Mouse (Mus musculus) forebrain, embryonic 16.5 days (tissue): Measurements from ENCODE around the gene Nagk. TPM values are rescaled to one million over a fixed set of nuclear protein-coding genes. Genes with fewer than 3 reads are reported as not detected.
"Not testable (repeated sequence)": the region's sequence is repeated elsewhere in the genome, so short reads cannot be mapped to it uniquely, and the experiment has no call there.

Source experiments
- ATAC-seq: fragments of 200-750 bp; cut with Nextera tagmentation; 2 replicates; pipeline ENCODE4 v1.8.0; 2017; ENCODE audit warnings: mild to moderate bottlenecking, moderate library complexity
- H3K27ac ChIP-seq: fragments of 300-500 bp; sonication (generic); 2 replicates; pipeline ENCODE4 v1.5.1; 2014; ENCODE audit warnings: low read length, control low read depth
- H3K27me3 ChIP-seq: fragments of 300-500 bp; sonication (generic); replicated peaks from 2 replicates; pipeline ENCODE4 v1.6.1; 2014; ENCODE audit warnings: low read length; ENCODE audit not compliant: control insufficient read depth, insufficient read depth
- H3K36me3 ChIP-seq: fragments of 300-500 bp; sonication (generic); 2 replicates; pipeline ENCODE4 v1.6.1; 2014; ENCODE audit not compliant: control insufficient read depth, insufficient read depth
- H3K4me1 ChIP-seq: fragments of 300-500 bp; sonication (generic); replicated peaks from 2 replicates; pipeline ENCODE4 v1.6.1; 2014; ENCODE audit warnings: low read length; ENCODE audit not compliant: control insufficient read depth, insufficient read depth
- H3K4me2 ChIP-seq: fragments of 300-500 bp; sonication (generic); 2 replicates; pipeline ENCODE4 v1.6.1; 2014; ENCODE audit warnings: mild to moderate bottlenecking, low read length, control low read depth
- H3K4me3 ChIP-seq: fragments of 300-500 bp; sonication (generic); replicated peaks from 2 replicates; pipeline ENCODE4 v1.5.1; 2014; ENCODE audit warnings: mild to moderate bottlenecking, low read length, control low read depth
- H3K9ac ChIP-seq: fragments of 300-500 bp; sonication (generic); replicated peaks from 2 replicates; pipeline ENCODE4 v1.6.1; 2014; ENCODE audit warnings: low read depth, low read length, control low read depth
- H3K9me3 ChIP-seq: fragments of 300-500 bp; sonication (generic); 2 replicates; pipeline ENCODE4 v1.6.1; 2016; ENCODE audit warnings: low read length; ENCODE audit not compliant: control insufficient read depth
- WGBS: fragments of 180-500 bp; shearing (Covaris S2); extraction: QIAGEN DNeasy Blood & Tissue Kit; methylation state at CpG from one replicate; pipeline ENCODE4 v1.1.7; 2014; 5-methylcytosine and 5-hydroxymethylcytosine counted together
- polyA plus RNA-seq: library from polyadenylated mRNA; unstranded; fragments of >200 nt; fragmentation: Nextera tagmentation; extraction: Ambion mirVana; gene quantifications from 2 replicates; pipeline ENCODE4 v1.2.1, GENCODE M21; 2015

The Nagk gene
- polyA plus RNA-seq, 1 experiment from 2014 or later: 123 TPM

DNA sequence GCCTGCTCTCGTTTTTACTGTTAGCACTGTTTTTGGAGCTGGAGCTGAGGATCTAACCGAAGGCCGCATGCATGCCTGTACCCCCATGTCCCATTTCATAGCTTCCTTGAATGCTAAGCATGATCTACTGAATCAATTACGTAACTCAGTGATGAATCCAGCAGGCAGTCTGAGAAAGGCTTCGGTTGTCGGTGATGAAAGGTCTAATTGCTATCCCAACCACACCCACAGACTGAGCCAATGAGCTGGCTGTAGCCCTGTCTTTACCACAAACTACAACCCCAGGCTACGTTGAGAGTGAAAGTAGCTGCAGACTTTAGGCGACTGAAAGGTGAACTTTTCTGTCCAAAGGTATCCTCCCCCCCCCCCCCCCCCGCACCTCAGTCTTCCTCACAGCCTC is 20.7 kb upstream of the Nagk start:
- H3K4me1 ChIP-seq: peaks cover 21% of the 10 kb centered on the region
- no peaks in the 10 kb centered on the region for H3K9me3 ChIP-seq
- H3K4me2 ChIP-seq: peak overlapping the region; percentile 62
- H3K9ac ChIP-seq: no peak overlapping the region
- no peaks in the 10 kb centered on the region; the same call in 1 of the 2 replicates for H3K36me3 ChIP-seq
- H3K27me3 ChIP-seq: no peaks in the 10 kb centered on the region
- no peak overlapping the region for H3K27ac ChIP-seq
- WGBS: 62% methylated on average over 9 of the region's 9 CpGs
- no peak for ATAC-seq
- no peak overlapping the region for H3K4me3 ChIP-seq

DNA sequence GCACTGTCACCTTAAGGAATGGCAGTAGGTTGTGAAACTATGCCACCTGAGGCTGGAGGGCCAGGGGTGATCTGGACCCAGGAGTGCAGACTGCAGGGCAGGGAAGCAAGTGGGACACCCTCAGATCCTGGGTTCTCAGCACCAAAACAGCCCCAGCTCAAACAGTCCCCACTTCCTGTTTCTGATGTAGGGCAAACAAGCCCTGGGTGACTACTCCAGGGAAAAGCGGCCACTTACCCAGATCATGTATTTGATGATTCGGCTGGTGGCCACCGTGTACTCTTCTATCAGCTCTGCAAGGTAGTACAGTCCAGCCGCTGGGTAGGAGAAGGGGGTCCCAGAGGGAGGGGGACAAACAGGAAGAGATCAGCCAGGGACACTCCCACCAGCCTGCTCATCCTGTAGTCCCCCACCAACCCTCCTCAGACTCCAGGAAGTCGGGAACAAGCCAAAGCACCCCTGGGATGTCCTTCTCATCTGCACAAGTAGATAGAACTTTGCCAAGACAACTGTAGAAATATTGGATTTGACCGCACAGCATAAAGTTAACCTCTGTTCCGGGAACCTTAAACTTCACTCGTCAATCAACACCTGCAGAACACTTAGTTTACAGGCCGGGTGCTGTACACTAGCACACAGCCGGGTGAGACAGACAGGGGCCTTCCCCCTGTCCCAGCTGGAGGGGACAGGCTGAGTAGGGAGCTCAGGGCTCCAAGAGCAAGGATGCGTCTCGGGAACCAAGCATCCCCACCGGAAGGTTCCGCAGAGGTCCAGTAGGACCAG is 19.8 kb upstream of the Nagk start:
- ATAC-seq: peak; percentile 39
- peak overlapping the region; percentile 92 for H3K9ac ChIP-seq
- H3K36me3 ChIP-seq: no peaks in the 10 kb centered on the region; the same call in 1 of the 2 replicates
- 1% methylated on average over 14 of the region's 14 CpGs for WGBS
- H3K4me1 ChIP-seq: peaks cover 21% of the 10 kb centered on the region
- peak overlapping the region; percentile 62 for H3K4me2 ChIP-seq
- H3K4me3 ChIP-seq: peak overlapping the region; percentile 88
- H3K27me3 ChIP-seq: no peaks in the 10 kb centered on the region
- H3K9me3 ChIP-seq: no peaks in the 10 kb centered on the region
- peak overlapping the region; percentile 62 for H3K27ac ChIP-seq

DNA sequence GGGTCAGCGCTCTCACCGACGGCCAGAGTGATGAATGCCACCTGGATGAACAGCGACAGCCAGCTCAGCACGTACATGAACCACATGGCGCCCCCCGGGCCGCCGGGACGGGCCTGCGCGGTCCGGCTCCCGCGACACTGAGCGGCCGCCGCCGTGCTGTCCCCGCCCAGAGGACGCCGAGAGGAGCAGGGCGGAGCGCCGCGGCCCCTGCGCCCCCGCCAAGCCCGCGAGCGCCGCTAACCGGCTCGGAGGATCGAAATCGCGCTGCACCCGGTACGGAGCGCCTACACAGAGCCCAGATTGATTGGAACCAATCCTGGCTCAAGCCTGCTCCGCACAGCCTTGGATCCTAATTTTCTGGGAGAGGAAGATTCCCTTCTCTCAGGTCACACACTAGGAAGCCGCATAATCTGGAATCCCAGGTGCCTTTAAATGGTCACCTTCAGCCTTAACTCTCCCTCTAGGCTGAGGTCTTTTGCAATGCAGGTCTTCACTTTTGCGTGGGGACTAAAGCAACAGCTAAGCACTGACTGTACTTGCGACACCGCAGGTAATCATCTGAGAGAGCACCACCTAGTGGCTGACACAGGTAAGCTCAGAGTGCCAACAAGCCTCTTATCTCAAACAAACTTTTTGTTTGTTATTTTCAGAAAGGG is 19.0 kb upstream of the Nagk start, which contains the start of gene Tex261:
Gene Tex261, minus strand, starts transcription at position 176 of the 656 bp plus-strand sequence.
- H3K36me3 ChIP-seq: no peaks in the 10 kb centered on the region; the same call in 1 of the 2 replicates
- H3K4me2 ChIP-seq: peak within 1 kb of the TSS; percentile 62
- H3K27me3 ChIP-seq: no peaks in the 10 kb centered on the region
- WGBS: under 1% methylated on average over 45 of the region's 45 CpGs
- peak within 1 kb of the TSS; percentile 88 for H3K4me3 ChIP-seq
- no peaks in the 10 kb centered on the region for H3K9me3 ChIP-seq
- H3K4me1 ChIP-seq: peaks cover 21% of the 10 kb centered on the region
- peak; percentile 99 for ATAC-seq
- peak within 1 kb of the TSS; percentile 62 for H3K27ac ChIP-seq
- H3K9ac ChIP-seq: peak within 1 kb of the TSS; percentile 92

DNA sequence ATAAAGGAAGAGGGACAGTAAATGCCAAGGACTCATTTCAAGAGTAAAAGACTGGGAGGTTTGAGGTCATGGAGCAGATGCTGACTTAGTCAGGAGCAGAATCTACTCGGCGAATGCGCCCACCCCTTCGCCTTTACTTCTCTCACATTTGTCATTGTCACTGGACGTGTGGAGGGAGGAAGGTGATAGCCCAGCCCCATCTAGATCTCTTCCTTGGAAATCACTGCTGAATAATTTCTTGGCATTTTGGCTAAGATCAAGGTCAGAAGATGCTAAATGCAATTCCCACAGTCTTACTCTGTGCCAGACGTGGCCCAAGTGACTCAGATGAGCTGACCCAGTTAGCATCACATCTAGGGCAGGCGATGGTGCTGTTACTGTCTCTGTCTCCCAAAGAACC is 16.5 kb upstream of the Nagk start:
- Histone ChIP-seq H3K4me2 (no peak overlapping the region), H3K27me3 (no peaks in the 10 kb centered on the region), H3K9me3 (no peaks in the 10 kb centered on the region), H3K4me1 (peaks cover 21% of the 10 kb centered on the region), H3K27ac (no peak overlapping the region), H3K4me3 (no peak overlapping the region), H3K36me3 (no peaks in the 10 kb centered on the region), H3K9ac (no peak overlapping the region)
- no peak for ATAC-seq
- WGBS: 89% methylated on average over 7 of the region's 7 CpGs

DNA sequence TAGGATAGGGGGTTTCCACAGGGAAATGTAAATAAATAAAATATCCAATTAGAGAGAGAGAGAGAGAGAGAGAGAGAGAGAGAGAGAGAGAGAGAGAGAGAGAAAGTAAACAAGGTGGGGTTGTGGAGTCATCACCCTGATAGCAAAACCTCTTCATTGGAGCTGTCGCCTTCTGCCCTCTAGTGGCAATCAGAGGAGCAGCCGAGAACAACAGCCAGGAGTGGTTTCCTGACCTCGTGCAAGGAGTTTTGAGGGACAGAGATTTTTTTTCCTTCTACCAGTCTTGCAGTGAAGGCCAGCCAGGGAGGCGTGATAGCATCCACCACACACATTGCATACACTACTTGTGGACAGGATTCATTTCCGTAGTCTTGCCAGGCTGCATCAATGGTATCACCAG is 15.8 kb upstream of the Nagk start:
- Histone ChIP-seq H3K4me2 (no peak overlapping the region), H3K36me3 (no peaks in the 10 kb centered on the region), H3K4me3 (no peak overlapping the region), H3K9ac (no peak overlapping the region), H3K27ac (no peak overlapping the region), H3K4me1 (peaks cover 14% of the 10 kb centered on the region), H3K27me3 (no peaks in the 10 kb centered on the region), H3K9me3 (no peaks in the 10 kb centered on the region)
- 6% methylated on average over 5 of the region's 5 CpGs for WGBS
- ATAC-seq: no peak

DNA sequence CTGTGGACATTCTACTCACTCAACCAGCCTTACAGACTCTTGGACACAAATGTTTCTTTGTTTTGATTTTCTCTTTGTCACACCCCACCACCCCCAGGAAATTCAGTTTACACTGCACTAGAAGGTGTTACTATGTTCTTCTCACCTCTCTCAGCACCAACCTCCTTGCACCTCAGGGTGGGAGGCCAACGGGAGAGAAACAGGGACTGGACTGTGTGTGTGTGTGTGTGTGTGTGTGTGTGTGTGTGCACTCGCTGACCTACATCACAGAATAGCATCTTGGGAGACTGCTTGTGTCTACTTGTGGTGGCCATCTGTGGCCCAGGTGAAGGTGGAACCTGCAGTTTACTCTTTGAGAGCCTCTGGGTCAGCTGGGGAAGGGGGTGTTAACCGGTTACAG is 8.4 kb upstream of the Nagk start:
- Histone ChIP-seq H3K9ac (no peak overlapping the region), H3K9me3 (no peaks in the 10 kb centered on the region), H3K36me3 (no peaks in the 10 kb centered on the region), H3K4me3 (no peak overlapping the region), H3K4me1 (no peaks in the 10 kb centered on the region), H3K4me2 (no peak overlapping the region), H3K27ac (no peak overlapping the region), H3K27me3 (0 out of 2 replicates have a peak, but pooled peaks cover 2% of the 10 kb centered on the region)
- WGBS: 75% methylated on average over 3 of the region's 3 CpGs
- no peak for ATAC-seq

DNA sequence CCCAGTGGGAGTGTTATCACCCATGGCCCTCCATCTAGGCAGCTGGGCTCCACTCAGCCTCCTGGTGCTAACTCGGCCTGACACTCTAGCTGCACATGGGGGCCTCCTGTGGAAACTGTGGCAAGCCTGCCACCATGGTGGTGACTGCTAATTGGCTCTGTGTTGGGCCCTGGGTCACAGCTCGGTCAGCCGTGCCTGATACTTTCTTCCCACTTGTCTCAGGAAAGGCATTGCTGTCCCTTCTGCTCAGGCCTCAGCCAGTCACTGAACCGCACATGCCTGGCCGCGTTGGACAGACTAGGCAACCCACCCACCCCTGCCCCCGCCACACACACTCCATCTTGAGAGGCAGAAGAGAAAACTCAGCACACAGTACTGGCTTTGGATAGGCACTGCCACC is 6.2 kb upstream of the Nagk start:
- no peak overlapping the region for H3K27ac ChIP-seq
- 0 out of 2 replicates have a peak, but pooled peaks cover 2% of the 10 kb centered on the region for H3K27me3 ChIP-seq
- no peak for ATAC-seq
- no peaks in the 10 kb centered on the region for H3K9me3 ChIP-seq
- no peaks in the 10 kb centered on the region for H3K36me3 ChIP-seq
- no peak overlapping the region for H3K4me3 ChIP-seq
- H3K4me1 ChIP-seq: no peaks in the 10 kb centered on the region
- 23% methylated on average over 7 of the region's 7 CpGs for WGBS
- no peak overlapping the region for H3K9ac ChIP-seq
- H3K4me2 ChIP-seq: no peak overlapping the region

DNA sequence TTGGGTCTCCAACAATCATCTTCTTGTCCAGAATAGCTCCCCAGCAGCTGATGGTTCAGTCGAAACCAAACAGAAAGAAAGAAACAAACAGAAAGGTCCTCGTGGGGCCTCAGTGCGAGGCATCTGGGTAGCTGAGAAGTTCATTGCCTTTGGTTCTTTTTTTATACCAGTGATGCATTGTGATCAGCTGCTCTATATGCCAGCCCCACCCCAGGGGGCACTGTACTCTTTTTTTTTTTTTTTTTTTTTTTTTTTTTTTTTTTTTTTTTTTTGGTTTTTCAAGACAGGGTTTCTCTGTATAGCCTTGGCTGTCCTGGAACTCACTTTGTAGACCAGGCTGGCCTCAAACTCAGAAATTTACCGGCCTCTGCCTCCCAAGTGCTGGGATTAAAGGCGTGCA is 4.2 kb upstream of the Nagk start:
- not testable (repeated sequence) for H3K9me3 ChIP-seq, H3K36me3 ChIP-seq, ATAC-seq, H3K27ac ChIP-seq, H3K4me1 ChIP-seq, H3K4me2 ChIP-seq, H3K9ac ChIP-seq, H3K27me3 ChIP-seq, H3K4me3 ChIP-seq
- 88% methylated on average over 5 of the region's 5 CpGs for WGBS

DNA sequence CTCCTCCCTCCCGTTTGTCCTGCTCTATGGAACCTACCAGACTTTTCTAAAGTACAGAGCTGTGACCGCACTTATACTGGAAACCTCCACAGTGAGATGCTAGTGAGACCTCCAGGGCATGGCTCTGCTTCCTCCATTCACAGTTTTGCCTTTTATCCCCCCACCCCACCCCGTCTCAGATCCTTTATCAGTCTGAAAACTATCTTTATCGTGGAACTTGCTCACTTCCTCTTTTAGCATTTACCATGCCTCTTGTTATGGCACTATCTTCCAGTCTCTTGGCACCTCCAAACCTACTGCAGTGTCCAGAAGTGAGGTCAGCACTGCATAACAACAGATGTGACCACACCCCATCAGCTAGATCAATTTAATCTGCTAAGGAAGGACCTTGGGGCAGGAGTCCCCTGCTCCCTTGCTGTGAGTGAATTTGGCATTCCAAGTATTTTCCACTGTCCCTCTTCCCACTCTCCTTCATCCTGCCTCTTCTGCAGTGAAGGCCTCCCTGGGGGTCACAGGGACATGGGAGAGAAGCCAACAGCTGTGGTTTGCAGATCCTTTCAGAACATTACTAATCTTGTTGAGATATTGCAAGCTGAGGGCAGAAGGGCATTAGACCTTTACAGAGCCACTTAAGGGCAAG is 3.4 kb upstream of the Nagk start:
- Histone ChIP-seq H3K4me1 (peaks cover 9% of the 10 kb centered on the region), H3K4me3 (no peak overlapping the region), H3K9me3 (no peaks in the 10 kb centered on the region), H3K9ac (no peak overlapping the region), H3K27me3 (0 out of 2 replicates have a peak, but pooled peaks cover 2% of the 10 kb centered on the region), H3K36me3 (no peaks in the 10 kb centered on the region), H3K27ac (no peak overlapping the region), H3K4me2 (no peak overlapping the region)
- ATAC-seq: no peak
- WGBS: 75% methylated on average over 4 of the region's 4 CpGs
